Mouse (Mus musculus): ENCODE data around the gene Casr. TPM values are rescaled to one million over a fixed set of nuclear protein-coding genes. Genes with fewer than 3 reads are reported as not detected.

The Casr gene
- polyA plus RNA-seq, 1 experiment: 0.04 TPM

DNA sequence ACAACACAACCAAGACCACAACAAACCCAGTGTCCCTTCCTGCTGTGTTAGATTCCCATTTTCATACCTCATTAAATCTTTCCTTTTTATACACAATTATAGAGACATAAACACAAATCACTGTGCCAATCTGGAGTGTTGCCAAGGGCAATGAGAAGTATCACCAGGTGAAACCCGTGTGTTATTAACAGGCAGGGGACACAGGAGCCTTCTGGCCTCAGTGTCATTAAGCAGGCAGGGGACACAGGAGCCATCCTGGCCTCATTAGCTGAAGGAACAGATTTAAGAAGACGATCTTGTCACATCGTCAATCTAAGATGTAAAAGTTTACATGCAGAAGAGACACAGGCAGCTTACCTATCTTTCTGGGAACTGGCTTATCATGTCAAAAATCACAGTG lies 33.1 kb downstream of the Casr start:
- no peak for DNase-seq (ENCODE audit: low read depth, low spot score)
- WGBS: 48% methylated on average over 3 of the region's 3 CpGs

DNA sequence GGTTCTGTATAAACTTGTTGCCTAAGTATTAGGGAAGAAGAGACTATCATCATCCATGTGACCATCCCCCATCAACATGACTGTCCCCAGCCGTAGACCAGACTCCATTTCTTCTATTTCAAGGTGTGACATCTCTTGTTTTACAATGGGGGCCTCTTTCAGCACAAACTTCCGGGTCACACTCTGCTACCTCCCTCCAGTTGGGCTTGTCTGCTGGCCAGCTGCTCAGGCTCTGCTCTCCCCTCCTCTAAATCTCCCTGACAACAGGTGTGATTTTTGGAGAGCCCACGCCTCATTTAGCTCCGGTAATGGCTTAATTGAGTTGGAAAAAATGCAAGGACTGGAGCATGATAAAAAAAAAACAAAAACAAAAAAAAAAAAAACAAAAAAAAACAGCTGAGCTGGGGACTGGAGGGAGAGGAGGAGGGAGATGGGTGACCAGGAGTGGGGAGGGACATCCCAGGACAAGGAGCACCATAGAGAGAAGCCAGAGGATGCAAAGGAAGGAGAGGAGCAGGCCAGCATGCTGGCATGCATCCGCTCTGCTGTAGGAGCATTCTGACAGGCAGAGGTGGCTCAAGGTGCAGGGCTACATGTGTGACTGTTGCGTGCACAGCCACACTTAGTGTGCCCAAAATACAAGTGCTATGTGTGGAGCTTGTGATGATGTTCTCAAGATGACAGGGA lies 35.2 kb downstream of the Casr start:
- 47% methylated on average over 6 of the region's 6 CpGs for WGBS
- no peak for DNase-seq (ENCODE audit: low read depth, low spot score)

DNA sequence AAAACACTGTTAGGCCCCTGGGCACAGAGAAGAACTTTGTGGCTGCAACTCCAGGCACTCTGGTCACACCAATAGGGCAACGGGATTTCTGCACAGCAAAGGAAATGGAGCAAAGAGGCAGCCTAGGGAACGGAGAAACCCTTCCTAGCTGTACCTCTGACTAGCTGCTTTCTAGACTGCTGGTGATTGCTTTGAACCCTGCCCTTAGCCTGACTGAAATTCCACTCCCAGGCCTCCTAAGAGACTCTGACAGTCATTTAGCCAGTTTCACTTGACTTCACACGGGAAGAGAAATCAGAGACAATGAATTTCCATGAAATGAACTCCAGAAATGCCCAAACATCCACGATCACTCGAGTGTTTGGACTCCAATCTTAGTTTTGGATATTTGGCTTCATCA lies 38.8 kb downstream of the Casr start:
- 70% methylated on average over 5 of the region's 5 CpGs for WGBS
- no peak for DNase-seq (ENCODE audit: low read depth, low spot score)

DNA sequence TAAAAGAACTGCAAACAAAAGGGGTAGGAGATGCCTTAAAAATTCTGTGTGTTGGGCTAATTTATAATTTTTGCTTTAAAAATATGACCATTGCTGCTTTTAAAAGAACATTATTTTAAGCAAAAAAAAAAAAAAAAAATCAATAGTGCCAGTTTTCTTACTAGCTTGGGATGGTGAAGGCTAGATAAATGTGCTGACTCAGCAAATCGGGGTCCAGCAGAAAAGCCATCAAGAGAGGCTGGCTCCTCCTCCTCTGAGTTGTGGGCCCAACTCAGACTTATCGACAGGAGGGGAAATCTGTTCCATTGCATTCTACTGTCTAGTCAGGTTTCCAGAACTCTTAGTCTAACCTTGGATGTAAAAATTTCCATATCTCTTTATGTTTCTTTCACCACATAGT lies 45.6 kb downstream of the Casr start:
- no peak for DNase-seq (ENCODE audit: low read depth, low spot score)
- WGBS: 62% methylated on average over 2 of the region's 2 CpGs

DNA sequence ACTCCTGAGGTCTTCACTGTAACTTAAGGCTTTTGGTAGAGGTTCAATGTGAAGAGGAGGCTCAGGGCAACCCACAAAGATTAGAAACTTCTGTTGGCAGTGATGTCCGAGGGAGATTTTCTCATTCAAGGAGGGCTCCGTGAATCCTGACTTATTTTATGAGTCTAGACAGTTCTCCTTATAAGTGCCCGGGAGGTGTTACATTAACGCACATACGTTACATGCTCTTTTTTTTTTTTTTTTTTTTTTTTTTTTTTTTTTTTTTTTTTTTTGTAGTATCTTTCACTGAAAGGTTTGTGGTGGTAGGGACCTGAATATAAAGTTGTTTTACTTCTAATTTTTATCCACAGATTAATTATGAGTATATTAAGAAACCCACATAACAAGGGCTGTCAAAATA lies 54.6 kb downstream of the Casr start:
- 77% methylated on average over 5 of the region's 5 CpGs for WGBS
- DNase-seq (ENCODE audit: low read depth, low spot score): no peak

DNA sequence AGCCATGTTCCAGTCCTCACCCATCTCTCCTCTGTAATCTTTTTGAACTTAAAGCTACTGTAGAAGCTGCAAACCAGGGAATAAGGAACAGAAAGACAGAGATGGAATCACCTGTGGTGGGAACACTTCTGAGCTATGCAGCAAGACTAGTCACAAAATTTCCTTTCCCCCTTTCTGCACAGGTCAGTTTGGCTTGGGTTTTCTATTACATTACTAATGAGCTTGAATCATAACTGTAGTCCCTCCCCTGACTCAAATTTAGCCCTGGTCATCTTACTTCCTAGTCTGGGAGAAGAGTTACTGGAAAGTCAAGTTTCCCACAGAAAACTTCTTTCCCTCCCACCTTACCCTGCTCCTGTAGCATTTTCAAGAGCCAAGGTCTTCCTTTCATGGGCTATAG lies 55.1 kb downstream of the Casr start:
- no peak for DNase-seq (ENCODE audit: low read depth, low spot score)

DNA sequence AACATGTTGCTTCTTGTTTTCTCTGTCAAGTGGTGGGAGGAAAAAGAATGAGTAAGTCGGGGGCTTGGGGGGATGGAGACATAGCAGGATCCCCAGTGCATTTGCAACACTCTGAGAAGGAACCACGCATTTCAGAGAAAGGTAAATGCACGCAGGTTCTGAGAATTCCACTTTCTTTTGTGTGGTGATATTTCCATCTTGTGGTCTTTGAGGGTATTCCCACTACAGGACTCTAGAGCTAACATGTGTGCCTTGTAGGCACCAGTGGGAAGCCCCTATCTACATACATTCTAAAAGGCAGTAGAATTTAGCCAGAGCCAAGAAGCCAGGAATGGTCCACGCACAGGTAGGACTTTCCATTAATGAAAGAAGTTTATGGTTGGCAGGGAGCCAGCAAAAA lies 56.0 kb downstream of the Casr start:
- no peak for DNase-seq (ENCODE audit: low read depth, low spot score)
- WGBS: 28% methylated on average over 4 of the region's 4 CpGs

DNA sequence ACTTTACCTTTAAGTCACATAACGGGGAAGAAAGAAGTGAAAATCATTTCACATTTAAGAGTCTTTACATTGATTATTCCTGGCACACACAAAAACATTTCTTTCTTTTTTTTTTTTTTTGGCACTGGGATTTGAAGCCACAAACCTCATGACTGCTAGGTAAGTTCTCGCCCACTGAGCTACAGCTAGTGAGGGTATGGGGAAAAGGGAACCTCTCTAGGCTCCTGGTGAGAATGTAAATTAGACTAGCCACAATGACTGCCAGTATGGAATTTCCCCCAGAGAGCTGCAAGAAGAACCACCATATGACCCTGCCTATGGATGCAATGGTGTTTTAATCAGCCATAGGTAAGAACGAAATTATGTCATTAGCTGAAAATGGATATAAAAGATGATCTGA lies 56.8 kb downstream of the Casr start:
- DNase-seq (ENCODE audit: low read depth, low spot score): no peak
- 84% methylated on average over 3 of the region's 3 CpGs for WGBS

DNA sequence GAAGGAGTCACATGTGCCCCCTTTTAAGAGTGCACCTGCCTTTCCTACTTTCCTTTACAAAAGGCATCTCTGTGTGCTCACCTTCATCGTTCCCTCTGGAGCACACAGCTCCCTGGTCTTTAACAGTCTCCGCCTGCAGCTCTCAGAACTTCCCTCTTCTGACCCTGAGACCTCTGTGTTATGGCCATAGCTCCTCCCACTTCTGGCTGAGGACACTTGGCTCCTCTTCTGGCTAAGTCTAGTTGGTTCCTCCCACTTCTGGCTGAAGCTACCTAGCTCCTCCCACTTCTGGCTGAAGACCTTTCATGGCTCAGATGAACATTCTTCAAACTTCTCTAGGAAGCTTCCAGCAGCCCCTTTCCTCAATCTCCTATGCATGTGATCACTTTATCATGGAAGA lies 59.7 kb downstream of the Casr start:
- WGBS: 42% methylated on average over 2 of the region's 2 CpGs
- no peak for DNase-seq (ENCODE audit: low read depth, low spot score)

DNA sequence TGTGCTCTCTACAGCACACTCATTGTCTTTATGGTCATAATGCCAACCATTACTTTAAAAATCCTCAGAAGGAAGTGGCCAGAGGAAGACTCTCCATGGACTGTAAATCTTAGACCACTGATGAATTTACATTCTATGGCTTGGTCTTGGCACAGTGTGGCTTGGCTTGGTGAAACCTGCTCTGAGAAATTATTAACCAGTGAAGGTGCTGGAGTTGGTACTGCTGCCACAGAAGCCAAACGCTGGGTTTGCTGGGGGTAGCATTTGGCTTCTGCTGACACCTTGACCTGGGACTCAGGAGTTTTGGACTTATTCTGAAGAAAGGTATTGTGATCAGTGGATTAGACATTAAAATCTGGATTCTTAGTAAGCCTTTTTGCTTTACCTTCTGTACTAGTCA lies 69.5 kb downstream of the Casr start:
- WGBS: 32% methylated on average over 1 of the region's 1 CpGs
- no peak for DNase-seq (ENCODE audit: low read depth, low spot score)

DNA sequence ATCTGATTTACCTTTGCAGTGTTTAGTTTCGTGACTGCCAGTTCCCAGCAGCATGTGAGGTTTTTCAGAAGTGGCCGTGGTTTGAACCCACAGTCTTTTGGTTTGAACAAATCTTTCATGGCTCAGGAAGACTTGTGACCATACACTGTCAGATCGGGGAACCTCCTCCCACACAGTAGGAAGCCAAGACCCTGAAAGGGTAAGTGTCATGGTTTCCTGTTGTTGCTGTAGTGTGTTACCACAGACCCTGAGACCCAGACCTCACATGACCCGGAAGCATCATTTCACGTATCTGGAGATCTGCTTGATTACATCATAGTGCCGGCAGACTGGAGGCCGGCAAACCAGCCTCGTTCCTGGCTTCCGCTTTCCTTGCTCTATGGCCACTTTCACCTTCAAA lies 85.1 kb downstream of the Casr start:
- DNase-seq (ENCODE audit: low read depth, low spot score): no peak
- 77% methylated on average over 9 of the region's 9 CpGs for WGBS

DNA sequence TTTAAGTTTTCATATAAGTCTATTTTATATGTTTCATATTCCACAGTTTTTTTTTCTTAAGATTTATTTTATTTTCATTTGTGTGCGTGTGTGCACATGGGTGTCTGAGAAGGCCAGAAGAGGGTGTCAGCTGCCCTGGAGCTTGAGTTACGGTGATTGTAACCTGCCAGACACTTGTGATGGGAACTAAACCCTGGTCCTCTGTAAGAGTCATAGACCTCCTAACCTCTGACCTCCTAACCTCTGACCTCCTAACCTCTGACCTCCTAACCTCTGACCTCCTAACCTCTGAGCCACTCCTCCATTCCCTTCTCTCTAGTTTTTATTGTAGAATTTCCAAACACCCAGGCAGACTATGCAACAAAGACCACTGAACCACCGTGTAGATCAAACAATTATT lies 86.4 kb downstream of the Casr start:
- 89% methylated on average over 3 of the region's 3 CpGs for WGBS

DNA sequence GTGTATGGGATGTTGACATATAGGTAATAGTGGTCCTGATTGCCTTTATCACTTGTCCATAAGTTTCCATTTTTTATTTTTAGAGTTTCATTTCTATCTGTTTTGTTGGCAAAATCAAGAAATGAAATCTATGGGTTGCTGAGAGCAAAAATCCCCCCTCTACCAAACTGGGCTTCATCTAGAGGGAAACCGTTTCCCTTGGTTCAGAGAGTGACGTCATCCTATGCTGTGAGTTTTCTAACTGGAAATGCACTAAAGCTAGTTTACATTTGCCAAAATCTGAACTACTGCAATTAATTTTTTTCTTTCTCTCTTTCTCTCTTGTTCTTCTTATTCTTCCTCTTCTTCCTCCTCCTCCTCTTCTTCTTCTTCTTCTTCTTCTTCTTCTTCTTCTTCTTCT lies 87.1 kb downstream of the Casr start:
- no peak for DNase-seq (ENCODE audit: low read depth, low spot score)
- 59% methylated on average over 2 of the region's 2 CpGs for whole genome bisulfite sequencing

More for the DNA sequence above, 86.4 kb downstream of the Casr start:
- DNase-seq (ENCODE audit: low read depth, low spot score): no peak

DNA sequence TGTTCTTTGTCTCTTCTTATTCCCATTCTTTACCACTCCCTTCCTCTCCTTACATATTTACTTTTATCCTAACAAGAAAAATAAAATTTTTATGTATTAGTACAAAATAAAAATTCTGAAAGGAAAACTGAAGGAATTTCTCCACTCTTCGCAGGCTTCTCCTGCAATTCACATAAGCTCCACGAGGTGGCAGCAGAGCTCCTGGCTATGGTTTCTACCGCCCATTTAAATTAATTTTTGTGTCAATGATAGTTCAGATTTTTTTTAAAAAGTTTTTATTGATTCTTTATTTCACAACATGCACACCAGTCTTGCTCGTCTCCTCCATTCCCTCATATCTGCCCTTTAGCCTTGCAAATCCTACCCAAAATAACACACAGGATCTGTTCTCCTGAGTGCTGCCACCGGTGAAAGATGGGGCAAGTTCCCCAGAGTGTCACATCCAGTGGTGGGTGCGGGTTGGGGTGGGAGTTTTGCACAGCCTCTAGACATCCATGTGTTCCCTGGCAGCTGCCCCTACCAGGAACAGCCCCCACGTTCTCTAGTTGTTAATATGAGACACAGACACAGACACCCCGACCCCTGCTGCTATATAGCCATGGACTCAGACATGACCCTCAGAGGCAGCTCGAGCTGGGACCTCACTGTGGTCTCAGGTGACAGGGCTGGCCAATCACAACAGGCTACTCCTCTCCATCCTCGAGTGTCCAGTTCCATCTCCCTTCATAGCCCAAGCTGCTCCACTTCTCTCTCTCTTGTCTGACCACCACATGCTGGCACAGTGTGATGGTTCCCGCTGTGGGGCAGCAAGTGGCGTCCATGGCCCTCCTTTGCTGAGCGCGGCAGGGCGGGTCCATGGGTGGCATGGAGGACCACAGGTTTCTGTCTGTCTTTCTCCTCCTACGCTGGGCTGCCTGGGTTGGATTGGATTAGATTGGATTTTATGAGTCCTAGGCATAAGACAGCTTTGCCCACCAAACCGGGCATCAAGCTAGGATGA lies 88.4 kb downstream of the Casr start:
- DNase-seq (ENCODE audit: low read depth, low spot score): no peak
- WGBS: 53% methylated on average over 17 of the region's 17 CpGs

DNA sequence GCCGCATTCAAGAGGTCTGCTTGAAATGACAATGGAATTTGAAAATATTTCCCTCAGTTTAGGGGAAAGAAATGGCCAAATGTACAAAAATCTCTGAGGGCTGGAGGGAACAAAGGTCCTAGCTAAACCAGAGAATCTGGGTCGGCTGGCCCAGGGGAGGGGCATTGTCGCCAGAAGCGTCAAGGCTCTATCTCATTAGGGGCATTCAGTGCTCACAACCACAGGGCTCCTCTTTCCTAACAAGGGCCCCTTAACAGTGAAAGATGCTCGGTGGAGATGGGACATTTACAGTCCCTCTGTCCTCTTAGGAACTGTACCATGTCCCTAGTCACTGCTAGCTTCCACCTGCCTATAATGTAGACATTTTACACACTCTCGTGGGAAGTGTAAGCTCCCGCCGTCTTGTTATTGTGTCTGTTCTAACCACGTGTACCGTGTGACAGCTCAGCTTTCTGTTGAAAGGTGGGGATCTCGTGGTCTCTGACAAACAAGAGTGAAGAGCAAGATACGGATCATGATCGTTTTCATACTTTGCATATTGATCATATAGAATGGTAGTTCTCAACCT lies 90.8 kb downstream of the Casr start:
- DNase-seq (ENCODE audit: low read depth, low spot score): no peak
- 60% methylated on average over 13 of the region's 13 CpGs for WGBS

DNA sequence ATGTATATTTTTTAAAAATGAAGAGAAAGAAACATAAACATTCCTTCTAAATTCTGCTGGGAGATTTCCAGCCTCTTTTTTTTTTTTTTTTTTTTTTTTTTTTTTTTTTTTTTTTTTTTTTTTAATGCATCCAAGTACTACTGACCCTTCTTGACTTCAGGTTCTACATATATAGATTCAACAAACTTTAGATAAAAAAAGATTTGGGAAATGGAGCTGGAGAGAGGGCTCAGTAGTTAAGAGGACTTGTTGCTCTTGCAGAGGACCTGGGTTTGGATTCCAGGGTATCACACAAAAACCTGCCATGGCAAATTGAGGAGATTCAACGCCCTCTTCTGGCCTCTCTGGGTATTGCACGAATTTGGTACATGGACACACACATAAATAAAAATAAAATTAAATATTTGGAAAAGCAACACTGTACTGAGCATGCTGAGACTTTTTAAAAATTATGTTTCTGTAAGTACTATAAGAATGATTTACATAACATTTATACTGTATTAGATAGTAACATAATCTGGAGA lies 91.9 kb downstream of the Casr start:
- 10% methylated on average over 2 of the region's 2 CpGs for WGBS
- no peak for DNase-seq (ENCODE audit: low read depth, low spot score)

DNA sequence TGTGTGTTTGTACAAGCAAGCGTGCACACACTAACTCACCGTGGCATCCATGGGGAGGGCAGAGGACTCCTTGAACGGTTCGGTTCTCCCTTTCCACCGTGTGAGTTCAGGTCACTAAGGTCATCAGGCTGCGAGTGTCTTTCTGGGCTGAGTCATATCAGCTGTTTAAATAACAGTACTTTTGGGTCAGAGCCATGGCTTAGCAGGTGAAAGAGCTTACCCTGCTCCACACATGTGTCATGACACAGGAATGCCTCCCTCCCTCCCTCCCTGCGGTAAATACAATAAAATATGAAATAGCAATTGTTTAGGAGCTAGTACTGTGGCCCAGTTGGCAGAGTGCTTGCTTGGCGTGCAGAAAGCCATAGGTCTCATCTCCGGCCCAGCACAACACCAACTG lies 92.6 kb downstream of the Casr start:
- WGBS: 28% methylated on average over 9 of the region's 9 CpGs
- DNase-seq (ENCODE audit: low read depth, low spot score): peak; percentile 33

DNA sequence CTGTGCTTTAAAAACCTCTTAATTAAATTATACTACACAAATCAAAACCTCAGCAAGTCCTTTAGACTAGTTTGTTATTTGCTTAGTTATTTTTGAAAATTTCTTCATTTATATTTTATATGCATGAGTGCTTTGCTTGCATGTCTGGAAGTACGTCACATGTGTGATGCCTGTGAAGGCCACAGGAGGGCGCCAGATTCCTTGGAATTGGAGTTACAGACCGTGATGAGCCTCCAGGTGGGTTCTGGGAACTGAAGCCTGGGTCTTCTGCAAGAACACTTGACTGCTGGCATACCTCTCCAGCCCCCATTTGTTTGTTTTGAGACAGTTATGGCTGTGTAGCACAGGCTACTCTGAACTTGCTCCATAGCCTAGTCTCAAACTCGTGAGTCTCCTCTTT lies 93.1 kb downstream of the Casr start:
- WGBS: 69% methylated on average over 4 of the region's 4 CpGs
- no peak for DNase-seq (ENCODE audit: low read depth, low spot score)

DNA sequence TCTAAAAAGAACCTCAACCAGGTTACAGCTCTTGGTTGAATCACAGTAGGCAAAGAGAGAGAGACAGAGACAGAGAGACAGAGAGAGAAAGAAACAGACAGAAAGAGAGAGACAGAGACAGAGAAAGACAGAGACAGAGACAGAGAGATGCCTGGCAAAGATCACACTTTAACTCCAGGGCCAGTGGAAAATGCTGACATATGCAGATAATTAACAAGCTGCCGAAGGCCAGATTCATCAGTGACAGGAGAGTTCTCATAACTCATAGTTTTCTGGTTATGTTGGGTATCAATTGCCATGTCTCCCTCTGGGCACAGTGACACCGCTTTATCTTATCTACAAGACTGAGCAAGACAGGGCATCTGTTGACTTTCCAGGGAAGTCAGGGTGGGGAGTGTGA lies 94.0 kb downstream of the Casr start:
- WGBS: 57% methylated on average over 2 of the region's 2 CpGs

DNA sequence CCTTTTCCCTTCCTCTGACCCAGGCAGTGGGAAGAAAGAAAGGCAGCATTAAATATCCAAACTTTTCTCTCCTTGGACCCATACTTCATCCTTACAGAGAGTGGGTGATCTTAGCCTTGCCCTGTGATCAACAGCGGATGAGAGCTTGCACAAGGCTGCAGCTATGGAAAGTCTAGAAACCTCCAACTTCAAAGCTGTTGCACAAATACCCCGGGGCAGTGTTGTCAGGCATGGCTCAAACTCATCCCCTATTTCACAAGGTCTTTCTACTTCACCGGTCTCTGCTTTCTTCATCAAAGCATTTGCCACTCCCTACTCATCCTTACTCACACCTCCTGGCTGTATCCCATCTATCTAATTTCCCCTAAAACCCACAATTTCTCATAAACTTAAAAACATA lies 96.5 kb downstream of the Casr start:
- DNase-seq (ENCODE audit: low read depth, low spot score): no peak
- 89% methylated on average over 3 of the region's 3 CpGs for WGBS

More for the DNA sequence above, 94.0 kb downstream of the Casr start:
- no peak for DNase-seq (ENCODE audit: low read depth, low spot score)

DNA sequence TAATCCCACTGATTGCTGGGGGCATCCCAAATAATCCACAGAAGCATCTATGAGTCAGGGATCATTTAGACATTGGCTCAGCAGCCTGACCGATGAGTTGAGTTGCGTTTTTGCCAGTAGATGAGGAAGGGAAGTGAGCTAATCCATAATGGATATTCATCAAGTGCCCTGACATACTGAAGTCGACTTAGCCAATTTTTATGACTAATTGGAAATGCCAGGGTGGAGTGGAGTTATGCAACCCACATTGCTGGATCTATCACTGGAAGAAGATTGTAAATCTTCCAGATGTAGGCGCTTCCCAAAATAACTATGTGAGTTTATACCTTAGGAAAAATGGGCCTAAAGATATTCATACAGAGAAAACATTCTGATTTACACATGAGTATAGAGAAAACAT lies 97.9 kb downstream of the Casr start:
- no peak for DNase-seq (ENCODE audit: low read depth, low spot score)
- 60% methylated on average over 4 of the region's 4 CpGs for WGBS

Data from large intestine, adult 2 months (tissue).